16 mouse cellular contexts compared by ENCODE assay signal in the genomic region with DNA sequence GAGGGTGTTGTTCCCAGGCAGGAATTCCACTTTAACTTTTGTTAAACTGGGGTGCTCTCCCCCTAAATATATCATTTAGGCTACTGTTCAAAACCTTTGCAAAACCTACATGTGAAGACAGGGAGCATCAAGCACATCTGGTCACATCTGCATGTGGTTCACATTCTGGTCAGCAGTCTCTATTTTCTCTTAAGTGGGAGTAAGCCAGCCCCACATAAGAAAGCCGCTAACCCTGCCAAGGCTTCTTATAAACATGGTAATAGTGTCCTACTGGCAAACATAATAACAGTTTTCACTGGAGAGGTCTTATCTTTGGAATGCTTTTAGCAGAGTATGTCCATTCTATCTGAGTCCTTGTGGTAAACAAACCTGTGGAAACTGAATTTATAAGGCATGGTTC.
"Had no signal": no experiment of that assay in that cellular context is flagged by ENCODE, and none has a peak within 500 bp of the region (broad histone marks: within the 10 kb centered on the region; RNA-seq: fewer than 3 reads in every experiment).

No protein-coding gene starts in this region.

- DNase-seq: liver, postnatal 0 days; lung, postnatal 14 days; lung, postnatal 36 days; right cerebral cortex, postnatal 14 days; thymus, adult 18-20 months; thymus, postnatal 14 days; thymus, postnatal 36 days had no signal

- H3K9me3 ChIP-seq: liver, embryonic 15.5 days; lung, embryonic 15.5 days; megakaryocyte, embryonic 14.5 days; midbrain, embryonic 13.5 days; midbrain, embryonic 15.5 days; neural tube, embryonic 12.5 days had no signal

- H3K9ac ChIP-seq: liver, embryonic 15.5 days; liver, postnatal 0 days; lung, embryonic 15.5 days; midbrain, embryonic 13.5 days; midbrain, embryonic 15.5 days; neural tube, embryonic 12.5 days had no signal

- H3K27ac ChIP-seq: liver, embryonic 15.5 days; lung, embryonic 15.5 days; macrophage; midbrain, embryonic 13.5 days; midbrain, embryonic 15.5 days; neural tube, embryonic 12.5 days had no signal

- H3K4me1 ChIP-seq: liver, embryonic 15.5 days; lung, embryonic 15.5 days; megakaryocyte, embryonic 14.5 days; midbrain, embryonic 13.5 days; midbrain, embryonic 15.5 days; neural tube, embryonic 12.5 days had no signal

- ATAC-seq: liver, postnatal 0 days; lung, postnatal 0 days; midbrain, embryonic 13.5 days; midbrain, embryonic 15.5 days had no signal

- H3K27me3 ChIP-seq: liver, embryonic 15.5 days; lung, embryonic 15.5 days; megakaryocyte, embryonic 14.5 days; midbrain, embryonic 13.5 days; midbrain, embryonic 15.5 days; neural tube, embryonic 12.5 days had no signal

- H3K36me3 ChIP-seq: liver, embryonic 15.5 days; lung, embryonic 15.5 days; midbrain, embryonic 13.5 days; midbrain, embryonic 15.5 days; neural tube, embryonic 12.5 days had no signal

- H3K4me3 ChIP-seq: liver, embryonic 15.5 days; lung, embryonic 15.5 days; megakaryocyte, embryonic 14.5 days; midbrain, embryonic 13.5 days; midbrain, embryonic 15.5 days; neural tube, embryonic 12.5 days had no signal

- H3K4me2 ChIP-seq: liver, embryonic 15.5 days; lung, embryonic 15.5 days; midbrain, embryonic 11.5 days; midbrain, embryonic 13.5 days; midbrain, embryonic 15.5 days; neural tube, embryonic 12.5 days had no signal
